Mouse (Mus musculus) B cell, adult (primary cell): ENCODE results near the gene Ptk7. TPM values are rescaled to one million over a fixed set of nuclear protein-coding genes. Genes with fewer than 3 reads are reported as not detected.

Experiments used
- total RNA-seq: library from RNA; stranded (reverse); gene quantifications from 4 replicates; pipeline ENCODE4 v1.2.4, GENCODE M21; 2023; ENCODE audit not compliant: inconsistent age

Ptk7 gene
- total RNA-seq = 0.13 TPM in 1 of 4 replicates, not detected in the others

DNA sequence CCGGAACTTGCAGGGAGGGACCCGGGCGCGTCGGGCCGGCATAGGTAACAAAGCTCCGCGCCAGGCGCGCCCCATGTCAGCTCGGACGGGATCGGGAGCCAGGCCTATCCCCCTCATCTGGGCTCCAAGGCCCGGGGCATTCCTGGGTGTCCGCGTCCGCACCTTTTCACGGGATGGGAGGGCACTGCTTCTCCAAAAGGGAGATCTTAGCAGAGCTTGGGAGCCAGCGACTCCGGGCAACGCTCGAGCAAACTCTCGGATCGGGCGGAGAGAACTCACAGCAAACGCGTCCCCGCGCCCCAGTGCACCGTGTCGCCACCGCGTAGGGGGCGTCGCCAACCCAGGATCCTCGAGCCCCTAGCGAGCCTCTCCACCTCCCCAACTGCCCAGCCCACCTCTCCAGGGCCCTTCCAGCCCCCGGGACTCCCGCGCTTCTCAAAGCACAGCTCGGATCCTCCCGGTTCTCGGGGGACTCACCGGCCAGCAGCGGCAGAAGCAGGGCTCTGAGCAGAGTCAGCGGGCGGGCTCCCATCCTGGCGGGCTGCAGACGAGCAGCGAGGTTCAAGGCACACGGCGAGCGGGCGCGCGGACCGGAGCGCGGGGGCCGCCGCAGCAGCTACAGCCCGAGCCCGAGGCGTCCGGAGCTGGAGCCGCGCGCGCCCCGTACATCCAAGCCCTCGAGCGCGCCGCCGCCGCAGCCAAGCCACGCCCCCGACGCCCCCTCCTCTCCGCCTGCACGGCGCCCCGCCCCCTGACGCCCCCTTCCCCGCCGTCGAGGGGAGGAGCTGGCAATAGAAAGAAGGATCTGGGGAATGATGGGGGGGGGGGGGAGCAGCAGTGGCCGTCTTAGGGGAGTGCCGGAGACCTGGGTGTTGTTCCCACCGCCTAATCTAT is at the start of gene Ptk7:
Gene Ptk7, minus strand, starts transcription at position 714 of the 894 bp plus-strand sequence.

DNA sequence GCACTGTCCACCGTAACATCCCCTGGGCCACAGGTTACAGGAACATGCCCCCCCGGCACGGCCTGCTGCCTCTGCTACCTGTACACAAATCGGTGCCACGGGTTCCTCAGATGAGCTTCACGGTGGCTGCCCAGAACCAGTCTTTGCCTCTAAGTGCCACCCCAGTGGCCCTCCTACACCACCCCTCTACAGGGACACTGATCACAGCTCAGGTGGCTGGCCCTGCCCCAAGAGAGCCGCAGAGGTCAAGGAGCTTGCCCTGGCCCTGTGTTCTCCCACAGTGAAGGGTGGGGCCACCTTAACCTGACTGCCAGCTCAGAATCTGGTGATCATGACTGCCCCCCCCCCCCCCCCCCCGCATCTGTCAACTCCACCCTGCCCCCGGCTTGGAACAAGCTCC is 49.1 kb upstream of the Ptk7 start, which contains the start of gene Mea1:
Gene Mea1, plus strand, starts transcription at position 378 of the 400 bp plus-strand sequence.

DNA sequence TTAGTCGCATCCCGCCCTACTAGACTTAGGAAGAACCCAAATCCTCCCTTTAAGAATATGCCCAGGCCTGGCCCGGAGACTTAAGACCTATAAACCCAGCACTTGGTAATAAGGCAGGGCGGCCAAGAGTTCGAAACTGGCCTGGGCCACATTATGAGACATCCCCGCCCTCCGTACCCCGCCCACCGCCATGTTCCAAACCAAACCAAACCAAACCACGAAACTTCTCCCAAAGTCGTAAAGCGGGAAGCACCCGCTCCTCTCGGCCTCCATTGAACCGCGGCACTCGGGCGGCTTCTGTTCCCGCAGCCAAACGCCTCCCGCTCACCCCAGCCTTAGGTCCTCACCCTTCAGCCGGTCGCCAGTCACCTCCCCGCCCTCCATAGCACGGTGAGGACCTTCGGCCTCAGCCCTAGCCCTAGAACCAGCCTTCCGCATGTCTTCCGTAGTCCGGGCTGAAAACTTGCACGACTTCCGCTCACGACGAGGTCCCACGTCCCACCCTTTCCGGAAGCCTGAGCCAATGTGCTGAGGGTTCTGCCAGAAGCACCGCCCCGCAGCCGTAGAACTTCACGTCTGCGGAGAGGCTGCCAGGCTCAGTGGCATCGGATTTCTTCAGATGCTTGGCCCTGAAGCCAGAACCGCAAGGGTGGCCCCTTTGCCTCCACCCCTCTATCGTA is 44.7 kb upstream of the Ptk7 start, which contains the start of gene Rrp36:
Gene Rrp36, minus strand, starts transcription at position 503 of the 680 bp plus-strand sequence.

DNA sequence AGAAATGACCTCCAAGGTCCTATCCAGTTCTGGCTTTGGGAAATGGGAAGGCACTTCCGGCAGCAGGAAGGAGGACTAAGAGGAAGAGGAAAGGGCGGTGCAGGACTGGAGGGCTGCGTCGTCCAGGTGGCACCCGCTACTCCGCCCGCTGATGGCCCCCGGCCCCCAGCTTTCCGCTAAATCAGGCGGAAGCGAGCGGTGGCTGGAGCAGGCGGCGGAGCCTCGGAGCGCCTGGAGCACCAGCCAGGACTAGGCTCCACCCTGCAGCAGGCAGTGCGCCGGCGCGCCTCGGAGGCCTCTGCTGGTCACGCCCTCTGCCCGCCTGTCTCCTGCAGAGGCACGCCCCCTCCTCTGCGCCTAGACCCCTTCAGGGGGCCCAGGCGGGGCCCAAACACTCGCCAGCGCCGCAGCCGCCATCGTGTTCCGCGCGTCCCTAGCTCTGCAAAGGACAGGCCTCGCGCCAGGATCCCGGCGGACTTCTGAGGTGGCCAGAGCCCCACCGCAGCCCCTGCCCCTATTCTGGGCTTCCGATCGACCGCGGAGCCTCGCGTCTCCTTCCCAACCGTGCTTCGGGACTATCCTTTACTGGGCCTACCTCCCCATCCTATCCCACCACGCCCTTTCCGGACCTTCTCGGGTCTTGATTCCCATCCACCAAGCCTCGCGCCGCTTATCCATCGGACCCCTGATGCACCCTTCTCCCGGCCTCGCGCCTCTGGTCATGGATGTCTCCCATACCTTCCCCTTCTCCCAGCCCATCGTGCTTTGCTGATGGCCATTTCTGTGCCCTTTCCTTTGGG is 21.1 kb upstream of the Ptk7 start, which contains the start of gene Cul7:
Gene Cul7, plus strand, starts transcription at position 106 of the 800 bp plus-strand sequence.

DNA sequence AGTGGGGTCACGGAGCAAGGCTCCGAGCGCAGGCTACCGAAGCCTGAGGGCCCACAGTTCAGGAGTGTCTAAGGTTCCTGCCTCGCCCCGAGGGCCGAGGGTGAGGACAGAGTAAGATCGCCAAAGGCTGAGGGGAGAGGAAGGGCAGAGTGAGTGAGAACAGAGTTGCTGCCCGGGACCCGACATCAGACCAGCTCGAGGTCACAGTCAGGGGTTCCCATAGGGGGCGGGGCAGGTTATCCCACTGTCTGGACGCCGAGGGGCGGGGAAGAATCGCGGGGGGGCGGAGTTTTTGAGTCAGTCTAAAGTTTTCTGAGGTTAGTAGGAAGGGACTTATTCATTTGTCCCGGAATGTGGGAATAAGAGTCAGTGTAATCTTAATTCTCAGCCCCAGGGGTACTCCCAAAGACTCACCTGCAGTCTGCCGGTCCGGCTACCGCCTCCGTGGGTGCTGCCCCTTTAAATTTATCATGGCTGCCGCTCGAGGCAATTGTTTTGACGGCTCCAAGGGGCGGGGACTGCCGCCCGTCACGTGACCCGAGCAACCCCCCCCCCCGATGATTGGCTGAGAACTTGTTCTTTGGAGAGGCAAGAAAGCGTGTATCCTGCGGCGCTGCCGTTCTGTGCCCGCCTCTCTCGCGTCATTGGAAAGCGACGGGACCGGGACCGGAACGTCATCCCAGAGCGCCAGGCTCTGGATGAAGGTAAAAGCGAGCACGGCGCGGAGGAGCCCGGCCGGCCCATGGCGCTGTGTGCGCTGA is 16.4 kb upstream of the Ptk7 start, which contains the start of the genes Klc4 and Mrpl2:
Gene Klc4, minus strand, starts transcription at position 462 of the 761 bp plus-strand sequence.
Gene Mrpl2, plus strand, starts transcription at position 669 of the 761 bp plus-strand sequence.

DNA sequence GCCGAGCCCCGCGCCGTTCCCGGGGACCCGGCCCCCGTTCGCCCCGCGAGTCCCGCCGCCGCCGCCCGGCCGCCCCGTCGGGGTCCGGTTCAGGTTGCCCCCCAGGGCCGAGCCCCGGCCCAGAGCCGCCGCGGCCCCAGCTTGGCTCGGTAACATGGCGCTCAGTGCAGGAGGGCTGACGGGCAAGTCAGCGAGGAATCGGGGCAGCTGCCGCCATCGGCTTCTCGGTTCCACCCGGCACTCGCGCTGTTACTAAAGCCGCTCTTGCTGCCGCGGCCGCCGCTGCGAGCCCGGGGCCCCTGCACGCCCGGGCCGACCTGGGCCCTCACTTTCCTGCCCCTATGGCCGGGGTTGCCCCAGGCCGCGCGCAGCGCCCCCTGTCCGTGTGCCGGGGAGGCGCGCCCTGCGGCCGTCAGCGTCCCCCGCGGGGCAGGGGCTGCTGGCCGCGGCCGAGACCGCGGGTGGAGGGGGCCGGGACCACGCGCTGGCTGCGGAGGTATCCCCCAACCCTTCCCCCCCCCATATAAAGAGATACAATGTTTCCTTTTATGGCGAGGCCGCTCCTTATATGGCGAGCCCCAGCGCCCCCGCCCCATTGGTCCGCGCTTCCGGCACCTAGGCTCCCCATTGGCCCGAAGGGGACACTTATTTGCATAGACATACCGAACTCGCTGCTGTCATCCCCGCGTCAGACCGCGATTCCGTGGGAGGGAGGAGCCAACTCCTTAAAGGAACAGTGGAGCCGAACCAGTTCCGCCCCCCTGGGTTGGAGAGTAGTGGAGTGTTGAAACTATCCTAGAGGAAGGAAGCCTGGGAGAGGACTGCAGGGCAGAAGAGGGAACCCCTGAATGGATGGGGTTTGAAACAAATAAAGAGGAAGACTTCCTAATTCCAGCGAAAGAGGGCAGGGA is 73.4 kb downstream of the Ptk7 start, which contains the start of gene Srf:
Gene Srf, minus strand, starts transcription at position 503 of the 911 bp plus-strand sequence.

DNA sequence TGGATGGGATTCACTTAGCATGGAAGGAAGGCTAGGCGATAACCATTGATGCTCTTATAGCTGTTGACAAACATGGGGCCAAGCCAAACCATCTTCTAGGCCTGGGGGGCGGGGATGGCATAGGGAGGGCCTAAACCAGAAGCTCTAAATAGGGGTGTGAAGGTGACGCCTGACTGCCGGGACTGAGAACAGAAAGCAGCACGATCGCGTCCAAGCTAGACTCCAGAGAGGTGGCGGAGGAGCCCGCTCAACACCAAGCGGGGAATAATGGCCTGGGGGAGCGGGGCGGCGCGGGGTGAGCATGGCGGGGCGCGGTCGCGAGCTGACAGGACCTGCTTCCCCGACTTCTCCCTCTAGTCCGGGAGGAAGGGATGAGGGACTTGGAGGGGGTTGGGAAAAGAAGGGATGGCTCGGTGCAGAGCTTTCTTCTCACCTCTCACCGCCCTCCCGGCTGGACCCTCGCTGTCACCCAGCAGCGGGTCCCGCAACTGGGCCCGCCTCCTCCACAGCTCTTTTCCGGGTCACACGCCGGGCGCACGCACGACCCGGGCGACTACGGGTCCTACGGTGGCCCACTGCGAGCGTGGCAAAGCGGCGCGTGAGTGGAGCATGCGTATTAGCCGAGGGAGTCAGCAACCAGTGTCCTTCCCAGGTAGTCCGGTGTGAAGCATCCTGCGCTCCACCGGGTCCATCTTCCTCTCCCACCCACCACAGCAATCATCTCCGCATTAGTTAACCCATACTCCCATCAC is 83.3 kb downstream of the Ptk7 start, which contains the start of gene Cul9:
Gene Cul9, minus strand, starts transcription at position 576 of the 752 bp plus-strand sequence.

Other genes with a start within 250 kb of the Ptk7 start
- 257 to 298 TPM (median 276 TPM) in 4 replicates for gene Zfp318, start 245.8 kb downstream of the Ptk7 start, total RNA-seq
- 5.9 to 11.1 TPM (median 7.5 TPM) in 4 replicates for gene Crip3, start 200.6 kb downstream of the Ptk7 start, total RNA-seq
- not detected in 4 replicates for gene Slc22a7, start 191.0 kb downstream of the Ptk7 start, total RNA-seq
- 2.7 to 5.4 TPM (median 3.9 TPM) in 4 replicates for gene Ttbk1, start 141.8 kb downstream of the Ptk7 start, total RNA-seq
- gene Dnph1, start 132.8 kb downstream of the Ptk7 start, total RNA-seq = 0.45 to 0.71 TPM in 2 of 4 replicates, not detected in the others
- 14.3 to 16.9 TPM (median 15.9 TPM) in 4 replicates for gene Cul9, start 83.1 kb downstream of the Ptk7 start, total RNA-seq
- gene Srf, start 73.3 kb downstream of the Ptk7 start, total RNA-seq = 84.2 to 96.1 TPM (median 88.7 TPM) in 4 replicates
- 18.5 to 22.0 TPM (median 20.3 TPM) in 4 replicates for gene Klc4, start 16.5 kb upstream of the Ptk7 start, total RNA-seq
- gene Mrpl2, start 16.7 kb upstream of the Ptk7 start, total RNA-seq = 29.4 to 53.4 TPM (median 41.9 TPM) in 4 replicates
- 7.4 to 8.4 TPM (median 7.9 TPM) in 4 replicates for gene Cul7, start 20.8 kb upstream of the Ptk7 start, total RNA-seq
- gene Rrp36, start 44.8 kb upstream of the Ptk7 start, total RNA-seq = 27.0 to 30.6 TPM (median 29.4 TPM) in 4 replicates
- gene Mea1, start 49.3 kb upstream of the Ptk7 start, total RNA-seq = 52.8 to 63.9 TPM (median 58.1 TPM) in 4 replicates
- gene Klhdc3, start 51.4 kb upstream of the Ptk7 start, total RNA-seq = 42.4 to 50.0 TPM (median 44.6 TPM) in 4 replicates
- 33.1 to 41.3 TPM (median 38.7 TPM) in 4 replicates for gene Ppp2r5d, start 75.6 kb upstream of the Ptk7 start, total RNA-seq
- 38.2 to 46.1 TPM (median 39.9 TPM) in 4 replicates for gene Pex6, start 82.0 kb upstream of the Ptk7 start, total RNA-seq
- 3.9 to 6.1 TPM (median 5.1 TPM) in 4 replicates for gene Gnmt, start 99.7 kb upstream of the Ptk7 start, total RNA-seq
- 154 to 156 TPM (median 155 TPM) in 4 replicates for gene Cnpy3, start 122.7 kb upstream of the Ptk7 start, total RNA-seq
- gene Ptcra, start 134.2 kb upstream of the Ptk7 start, total RNA-seq = not detected in 4 replicates
- gene 2310039H08Rik, start 143.1 kb upstream of the Ptk7 start, total RNA-seq = 16.6 to 24.2 TPM (median 19.2 TPM) in 4 replicates
- 67.4 to 80.7 TPM (median 74.5 TPM) in 4 replicates for gene Rpl7l1, start 153.2 kb upstream of the Ptk7 start, total RNA-seq
- 99.1 to 112 TPM (median 104 TPM) in 4 replicates for gene Bicral, start 229.0 kb upstream of the Ptk7 start, total RNA-seq